25 mouse cellular contexts compared by ENCODE assay signal in the genomic region with DNA sequence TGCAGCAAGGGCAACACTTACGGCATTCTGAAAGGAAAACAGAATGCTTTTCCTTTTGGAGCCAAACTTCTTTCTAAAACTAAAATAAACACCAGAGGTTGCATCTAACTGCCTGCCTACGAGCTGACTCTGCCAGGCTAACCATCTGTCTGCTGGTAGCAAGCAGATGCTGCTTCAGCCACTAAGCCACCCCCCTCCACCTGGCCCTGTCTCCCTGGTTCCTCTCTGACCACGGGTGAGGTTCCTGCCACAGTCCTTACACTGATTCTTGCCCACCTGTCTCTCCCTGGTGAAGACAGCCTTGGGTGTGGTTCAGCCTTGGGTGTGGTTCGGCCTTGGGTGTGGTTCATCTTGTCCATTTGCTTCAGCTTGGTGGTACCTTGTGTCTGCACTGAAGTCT. TPM values are rescaled to one million over a fixed set of nuclear protein-coding genes. Genes with fewer than 3 reads are reported as not detected.
DNase-seq lines count a peak whose midpoint lies in the region; ATAC-seq and TF ChIP-seq lines count a peak whose summit lies in the region.
"Had no signal": no experiment of that assay in that cellular context is flagged by ENCODE, and none has a peak within 500 bp of the region (broad histone marks: within the 10 kb centered on the region; RNA-seq: fewer than 3 reads in every experiment).

No protein-coding gene starts in this region.

- TF ChIP-seq CTCF in brain, embryonic 14.5 days (IDR thresholded peaks at IDR 0.05; ENCODE audit: borderline replicate concordance, extremely low read depth, insufficient read depth, insufficient read length) = no peak

- TF ChIP-seq POLR2A in brain, embryonic 14.5 days (IDR thresholded peaks at IDR 0.05; ENCODE audit: borderline replicate concordance, extremely low read depth, insufficient read depth, insufficient read length, poor library complexity, severe bottlenecking) = no peak

- DNase-seq in layer of hippocampus, adult 11-12 months (ENCODE audit: low spot score) = peak; percentile 71
- DNase-seq in layer of hippocampus, postnatal 14 days (ENCODE audit: low spot score in 2 of 2) = no peak
- DNase-seq in brain, embryonic 14.5 days (ENCODE audit: low read depth) = peak; percentile 52
- peak; percentile 73 to 78 for DNase-seq in left cerebral cortex, adult 18-20 months (ENCODE audit: low spot score in 2 of 2)
- peak; percentile 74 to 80 for DNase-seq in right cerebral cortex, adult 2 months (ENCODE audit: low spot score in 2 of 2)
- DNase-seq in adrenal gland, adult 8-10 months = no peak
- DNase-seq in B cell, adult 2 months = no peak
- DNase-seq: adrenal gland, postnatal 36 days; gastrocnemius, adult 2 months; heart, adult 18-20 months; heart, postnatal 14 days; kidney, adult 8-10 months; kidney, postnatal 36 days; thymus, adult 2 months had no signal

- ATAC-seq in erythroid progenitor cell, adult 5-6 weeks (replicated peaks; ENCODE audit: low FRiP score, poor library complexity, severe bottlenecking) = no peak
- ATAC-seq: CD4-positive, CD25-positive, alpha-beta regulatory T cell, adult 4 months; lung, postnatal 0 days had no signal

RNA-seq across cellular contexts. Expression of gene Rprml, which starts 12.5 kb away (rescaled TPM):
- total RNA-seq in layer of hippocampus, postnatal 14 days (2021) = 100 to 1,000 TPM; 113 to 118 TPM
- polyA plus RNA-seq in brain, embryonic 14.5 days (2012; rRNA removed) = 0.89 and 3.0 TPM in 2 replicates
- total RNA-seq in left cerebral cortex, adult 18-20 months (2021) = 10 to 100 TPM; 84.7 to 92.0 TPM
- not detected in 2 replicates for total RNA-seq in erythroid progenitor cell, adult 5-6 weeks (2015; ENCODE audit: low replicate concordance)
- total RNA-seq in erythroid progenitor cell, adult 5-6 weeks (2017; ENCODE audit: low replicate concordance) = not detected in 2 replicates
- total RNA-seq in adrenal gland, adult 8-10 months (2022) = under 1 TPM in 3 of 4 experiments, not detected in 1; 0.32 to 1.00 (median 0.37) TPM
- total RNA-seq: common myeloid progenitor, adult 5-6 weeks; gastrocnemius, adult 2 months; heart, adult 18-20 months; heart, postnatal 14 days; MEL; neutrophil, adult 5-6 weeks had no signal
- polyA plus RNA-seq: CD4-positive, CD25-positive, alpha-beta regulatory T cell, adult 4 months; embryonic facial prominence, embryonic 14.5 days; forebrain, embryonic 11.5 days; limb, embryonic 12.5 days; liver, embryonic 14.5 days had no signal

RNA-seq across cellular contexts. Expression of gene Lyzl6, which starts 23.2 kb away (rescaled TPM):
- total RNA-seq in layer of hippocampus, postnatal 14 days (2021) = not detected
- not detected in 2 replicates for polyA plus RNA-seq in brain, embryonic 14.5 days (2012; rRNA removed)
- total RNA-seq in left cerebral cortex, adult 18-20 months (2021) = not detected
- total RNA-seq in erythroid progenitor cell, adult 5-6 weeks (2015; ENCODE audit: low replicate concordance) = not detected in 2 replicates
- total RNA-seq in erythroid progenitor cell, adult 5-6 weeks (2017; ENCODE audit: low replicate concordance) = not detected in 2 replicates
- not detected for total RNA-seq in adrenal gland, adult 8-10 months (2022)
- total RNA-seq: adrenal gland, postnatal 36 days; common myeloid progenitor, adult 5-6 weeks; gastrocnemius, adult 2 months; heart, adult 18-20 months; heart, postnatal 14 days; MEL; neutrophil, adult 5-6 weeks had no signal
- polyA plus RNA-seq: CD4-positive, CD25-positive, alpha-beta regulatory T cell, adult 4 months; embryonic facial prominence, embryonic 14.5 days; forebrain, embryonic 11.5 days; limb, embryonic 12.5 days; liver, embryonic 14.5 days; lung, postnatal 0 days; small intestine, adult 2 months; thymus, adult 2 months had no signal

RNA-seq across cellular contexts. Expression of gene Gosr2, which starts 35.8 kb away (rescaled TPM):
- total RNA-seq in layer of hippocampus, postnatal 14 days (2021) = 10 to 100 TPM; 75.7 to 78.5 TPM
- 98.0 and 108 TPM in 2 replicates for polyA plus RNA-seq in brain, embryonic 14.5 days (2012; rRNA removed)
- total RNA-seq in left cerebral cortex, adult 18-20 months (2021) = 10 to 100 TPM; 70.3 to 80.4 TPM
- 13.0 and 16.3 TPM in 2 replicates for total RNA-seq in erythroid progenitor cell, adult 5-6 weeks (2015; ENCODE audit: low replicate concordance)
- 14.8 and 15.2 TPM in 2 replicates for total RNA-seq in erythroid progenitor cell, adult 5-6 weeks (2017; ENCODE audit: low replicate concordance)
- 100 to 1,000 TPM in 2 of 4 experiments, 10 to 100 TPM in 2; 93.8 to 114 (median 103) TPM for total RNA-seq in adrenal gland, adult 8-10 months (2022)

RNA-seq across cellular contexts. Expression of gene Gm884, which starts 40.9 kb away (rescaled TPM):
- not detected for total RNA-seq in layer of hippocampus, postnatal 14 days (2021)
- polyA plus RNA-seq in brain, embryonic 14.5 days (2012; rRNA removed) = not detected in 2 replicates
- under 1 TPM; 0.02 to 0.05 TPM for total RNA-seq in left cerebral cortex, adult 18-20 months (2021)
- total RNA-seq in erythroid progenitor cell, adult 5-6 weeks (2015; ENCODE audit: low replicate concordance) = not detected in 2 replicates
- not detected in 2 replicates for total RNA-seq in erythroid progenitor cell, adult 5-6 weeks (2017; ENCODE audit: low replicate concordance)
- not detected for total RNA-seq in adrenal gland, adult 8-10 months (2022)
- total RNA-seq: adrenal gland, postnatal 36 days; common myeloid progenitor, adult 5-6 weeks; gastrocnemius, adult 2 months; heart, adult 18-20 months; heart, postnatal 14 days; MEL; neutrophil, adult 5-6 weeks had no signal
- polyA plus RNA-seq: CD4-positive, CD25-positive, alpha-beta regulatory T cell, adult 4 months; embryonic facial prominence, embryonic 14.5 days; forebrain, embryonic 11.5 days; limb, embryonic 12.5 days; liver, embryonic 14.5 days; lung, postnatal 0 days; small intestine, adult 2 months; thymus, adult 2 months had no signal

Comparison
In these comparisons a context has a peak if more than half of its experiments do, and no peak if none do; other contexts are left out.
1. DNase-seq: peak in layer of hippocampus, adult 11-12 months (single experiment), brain, embryonic 14.5 days (single experiment), left cerebral cortex, adult 18-20 months (2 of 2) and right cerebral cortex, adult 2 months (2 of 2); none in layer of hippocampus, postnatal 14 days (0 of 2), adrenal gland, adult 8-10 months (single experiment) and B cell, adult 2 months (0 of 2).
2. RNA of gene Rprml, which starts 12.5 kb away (total RNA-seq): 113 to 118 TPM in layer of hippocampus, postnatal 14 days and 84.7 to 92.0 TPM in left cerebral cortex, adult 18-20 months; 0.32 to 1.00 TPM in adrenal gland, adult 8-10 months and not detected in erythroid progenitor cell, adult 5-6 weeks; every median in the first group is over 10 times any median in the second.
3. RNA of gene Gosr2, which starts 35.8 kb away (total RNA-seq): 93.8 to 114 TPM in adrenal gland, adult 8-10 months, 70.3 to 80.4 TPM in left cerebral cortex, adult 18-20 months and 75.7 to 78.5 TPM in layer of hippocampus, postnatal 14 days; 13.0 to 16.3 TPM in erythroid progenitor cell, adult 5-6 weeks; every median in the first group is over 4 times any median in the second.